Mouse (Mus musculus): ENCODE measurements around the gene Psmb11.

GRCm38 (mm10) chr14:54676290-54676689, 55.1 kb downstream of the Psmb11 start:
- TF ChIP-seq GATA1 (IDR thresholded peaks at IDR 0.05; ENCODE audit: low read length) (no peak), TAL1 (IDR thresholded peaks at IDR 0.05; ENCODE audit: low read length) (no peak)
